Mouse (Mus musculus): ENCODE data around the gene Hexim2. TPM values are rescaled to one million over a fixed set of nuclear protein-coding genes. Genes with fewer than 3 reads are reported as not detected.

The Hexim2 gene
- polyA plus RNA-seq (2014; fragmentation: Nextera tagmentation; extraction: Ambion mirVana) = 5.0 and 6.3 TPM in 2 replicates

DNA sequence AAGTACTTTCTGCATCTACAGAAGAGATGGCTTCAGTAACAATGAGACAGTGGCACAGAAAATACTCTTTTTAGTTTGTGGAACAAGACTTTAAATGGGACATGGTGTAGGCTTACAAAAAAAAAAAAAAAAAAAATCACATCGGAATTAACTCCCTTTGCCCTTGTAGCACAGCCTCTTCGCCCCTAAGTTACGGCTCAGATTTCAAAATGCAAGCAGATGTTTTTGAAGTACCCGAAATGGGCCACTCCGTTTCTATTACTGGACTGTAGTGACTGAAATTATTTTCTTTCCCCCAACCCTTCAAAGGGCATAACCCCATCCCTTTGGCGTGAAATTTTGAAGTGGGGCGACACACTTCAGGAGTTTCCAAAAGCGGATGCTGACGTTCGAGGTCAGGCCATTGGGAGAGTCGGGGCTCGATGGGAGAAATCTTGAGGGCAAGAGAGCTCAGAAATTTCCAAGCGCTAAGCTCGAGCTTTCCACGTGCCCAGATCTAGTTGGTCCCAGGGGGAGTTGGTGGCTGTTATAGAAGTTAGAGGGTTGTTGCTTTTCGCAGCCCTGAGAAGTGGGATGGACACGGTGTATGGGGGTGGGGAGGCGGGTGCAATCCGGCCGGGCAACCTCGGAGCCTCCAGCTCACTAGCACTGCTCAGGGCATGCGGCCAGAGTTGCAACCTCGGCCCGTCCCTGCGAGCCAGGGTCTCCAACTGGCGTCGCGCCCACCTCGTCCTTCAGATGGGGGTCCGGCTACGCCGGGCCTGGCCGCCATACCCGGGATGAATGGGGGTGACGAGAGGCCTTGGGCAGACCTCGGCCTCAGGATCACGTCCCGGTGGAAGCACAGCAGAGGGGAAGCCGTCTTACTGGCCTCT is at the start of gene Hexim2:
Gene Hexim2 (plus strand): TSS at position 729 of the 875 bp plus-strand sequence.
- H3K9ac ChIP-seq (ENCODE audit: low read length) = peak within 1 kb of the TSS; percentile 100
- H3K27me3 ChIP-seq (ENCODE audit: control insufficient read depth, insufficient read depth, low read length) = no peaks in the 10 kb centered on the region
- peak within 1 kb of the TSS; percentile 83 for H3K4me2 ChIP-seq
- under 1% methylated on average over 39 of the region's 39 CpGs for WGBS
- peak within 1 kb of the TSS; percentile 91 for H3K27ac ChIP-seq (ENCODE audit: low read depth, low read length)
- DNase-seq (ENCODE audit: low spot score, missing footprints) (peak; percentile 97), ATAC-seq (ENCODE audit: low FRiP score) (peak; percentile 68)
- H3K9me3 ChIP-seq (ENCODE audit: control insufficient read depth, low read length) = no peaks in the 10 kb centered on the region
- no peaks in the 10 kb centered on the region for H3K36me3 ChIP-seq (ENCODE audit: control insufficient read depth, insufficient read depth, low read length)
- peak within 1 kb of the TSS; percentile 97 for H3K4me3 ChIP-seq (ENCODE audit: low read depth, low read length)
- H3K4me1 ChIP-seq (ENCODE audit: control insufficient read depth, insufficient read depth, low read length) = peaks cover 20% of the 10 kb centered on the region

DNA sequence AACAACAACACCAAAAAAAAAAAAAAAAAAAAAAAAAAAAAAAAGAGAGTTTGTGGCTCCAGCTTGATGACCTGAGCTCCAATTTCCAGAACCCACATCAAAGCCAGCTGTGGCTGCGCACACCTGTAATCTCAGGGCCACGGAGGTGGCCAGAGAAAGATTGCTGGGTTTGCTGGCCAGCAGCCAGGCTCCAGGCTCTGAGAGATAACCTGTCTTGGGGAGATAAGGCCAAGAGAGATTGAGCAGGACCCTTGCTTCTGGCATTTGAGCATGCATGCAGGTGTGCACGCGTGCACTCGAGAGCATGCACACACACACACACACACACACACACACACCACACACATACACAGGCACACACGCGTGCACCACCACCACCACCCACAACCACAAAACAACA is 38.9 kb upstream of the Hexim2 start:
- H3K36me3 ChIP-seq (ENCODE audit: control insufficient read depth, insufficient read depth, low read length) = no peaks in the 10 kb centered on the region
- 96% methylated on average over 7 of the region's 7 CpGs for WGBS
- H3K27ac ChIP-seq (ENCODE audit: low read depth, low read length) = no peak overlapping the region
- DNase-seq (ENCODE audit: low spot score, missing footprints) (no peak), ATAC-seq (ENCODE audit: low FRiP score) (no peak)
- H3K27me3 ChIP-seq (ENCODE audit: control insufficient read depth, insufficient read depth, low read length) = no peaks in the 10 kb centered on the region
- peaks cover 7% of the 10 kb centered on the region for H3K4me1 ChIP-seq (ENCODE audit: control insufficient read depth, insufficient read depth, low read length)
- no peak overlapping the region for H3K4me3 ChIP-seq (ENCODE audit: low read depth, low read length)
- no peak overlapping the region for H3K9ac ChIP-seq (ENCODE audit: low read length)
- no peak overlapping the region for H3K4me2 ChIP-seq
- H3K9me3 ChIP-seq (ENCODE audit: control insufficient read depth, low read length) = no peaks in the 10 kb centered on the region

DNA sequence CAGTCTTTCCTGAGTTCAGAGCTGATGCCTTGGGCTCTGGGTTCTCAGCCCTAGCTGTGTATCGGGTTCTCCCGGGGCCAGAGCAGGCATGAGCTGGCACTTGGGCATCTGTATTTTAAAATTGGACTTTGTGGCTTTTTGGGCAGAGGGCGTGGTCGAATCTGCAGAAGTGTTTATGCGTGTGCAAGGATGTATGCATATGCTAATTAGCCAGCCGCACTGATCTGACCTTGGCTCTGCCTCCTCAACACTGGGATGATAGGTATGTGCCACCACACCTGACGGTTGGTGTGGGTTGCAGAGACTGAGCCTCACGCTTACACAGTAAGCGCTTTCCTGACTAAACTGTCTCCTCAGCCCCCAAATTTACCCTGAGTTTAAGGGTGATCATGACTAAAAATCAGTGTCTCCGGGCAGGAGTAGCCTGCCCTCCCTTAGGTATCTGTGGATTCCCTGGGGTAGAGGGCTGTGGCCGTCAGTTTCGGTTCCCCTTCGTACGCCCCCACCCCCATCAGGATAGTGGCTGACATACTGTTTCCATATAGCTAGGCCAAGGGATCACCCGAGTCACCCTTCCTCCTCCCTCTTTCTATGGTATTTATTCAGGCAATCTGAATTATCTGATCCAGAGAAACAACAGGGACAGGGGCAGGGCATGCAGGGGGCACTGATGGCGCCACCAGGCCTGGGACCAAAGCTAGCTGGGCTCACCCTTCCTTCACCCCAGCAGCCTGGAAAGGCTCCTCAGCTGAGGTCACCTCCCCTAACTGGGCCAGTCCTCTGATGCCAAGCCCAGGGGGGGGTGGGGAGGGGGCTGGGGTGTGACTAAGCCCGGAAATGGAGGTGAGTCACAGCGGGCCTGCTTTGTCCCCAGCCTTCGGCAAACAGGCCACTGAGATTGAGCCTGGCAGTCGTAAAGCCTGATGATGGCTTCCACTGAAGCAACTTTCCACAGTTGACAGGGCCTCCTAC is 38.1 kb upstream of the Hexim2 start:
- H3K27me3 ChIP-seq (ENCODE audit: control insufficient read depth, insufficient read depth, low read length) = peaks cover 2% of the 10 kb centered on the region
- ATAC-seq (ENCODE audit: low FRiP score) = no peak
- 75% methylated on average over 20 of the region's 20 CpGs for WGBS
- no peak for DNase-seq (ENCODE audit: low spot score, missing footprints)
- H3K36me3 ChIP-seq (ENCODE audit: control insufficient read depth, insufficient read depth, low read length) = no peaks in the 10 kb centered on the region
- no peak overlapping the region for H3K4me2 ChIP-seq
- no peaks in the 10 kb centered on the region for H3K9me3 ChIP-seq (ENCODE audit: control insufficient read depth, low read length)
- no peak overlapping the region for H3K9ac ChIP-seq (ENCODE audit: low read length)
- no peak overlapping the region for H3K4me3 ChIP-seq (ENCODE audit: low read depth, low read length)
- H3K27ac ChIP-seq (ENCODE audit: low read depth, low read length) = no peak overlapping the region
- peaks cover 7% of the 10 kb centered on the region for H3K4me1 ChIP-seq (ENCODE audit: control insufficient read depth, insufficient read depth, low read length)

DNA sequence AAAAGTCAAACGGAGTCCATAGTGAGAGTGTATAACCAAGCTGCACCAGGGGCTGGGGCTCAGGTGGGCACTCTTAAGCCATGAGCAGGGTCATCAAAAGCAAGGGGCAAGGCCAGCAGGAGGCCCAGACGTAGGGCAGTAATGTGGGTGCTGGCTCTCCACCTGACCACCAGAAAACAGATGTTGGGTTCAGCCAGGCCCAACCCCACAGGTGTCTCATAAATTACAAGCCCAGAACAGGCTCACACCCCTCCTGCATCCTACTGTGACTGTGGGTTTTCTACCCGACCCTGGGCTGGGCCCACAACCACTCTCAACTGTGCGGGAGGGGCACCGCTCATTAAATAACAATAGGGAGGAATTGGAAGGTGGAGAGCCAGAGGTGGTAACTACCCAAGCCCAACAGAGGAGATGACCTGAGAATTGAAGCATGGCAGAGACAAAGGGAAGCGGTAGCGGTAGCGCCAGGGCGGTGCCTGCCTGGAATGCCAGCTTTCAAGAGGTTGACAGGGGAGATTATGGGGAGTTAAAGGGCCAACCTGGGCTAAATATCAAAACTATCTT is 37.0 kb upstream of the Hexim2 start:
- H3K4me1 ChIP-seq (ENCODE audit: control insufficient read depth, insufficient read depth, low read length) = peaks cover 7% of the 10 kb centered on the region

DNA sequence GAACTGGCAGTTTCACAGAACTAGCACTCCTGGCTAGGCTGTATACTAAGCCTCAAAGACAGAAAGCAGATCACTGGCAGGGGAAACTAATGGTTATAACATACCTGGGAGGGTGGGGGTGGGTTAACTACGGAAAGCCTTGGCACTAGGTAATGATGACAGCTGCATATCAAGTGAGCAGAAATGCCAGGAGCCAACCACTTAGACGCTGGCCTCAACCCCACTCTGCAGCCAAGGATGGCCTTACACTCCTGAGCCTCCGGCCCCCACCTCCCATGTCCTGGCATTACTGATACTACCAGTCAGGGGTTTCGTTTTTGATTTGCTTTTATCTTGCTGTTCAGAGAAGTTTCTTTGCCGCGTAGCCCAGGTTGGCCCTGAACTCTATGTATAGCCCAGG is 36.4 kb upstream of the Hexim2 start:
- DNase-seq (ENCODE audit: low spot score, missing footprints) (no peak), ATAC-seq (ENCODE audit: low FRiP score) (no peak)
- Histone ChIP-seq H3K9me3 (ENCODE audit: control insufficient read depth, low read length) (no peaks in the 10 kb centered on the region), H3K4me3 (ENCODE audit: low read depth, low read length) (no peak overlapping the region), H3K9ac (ENCODE audit: low read length) (no peak overlapping the region), H3K27me3 (ENCODE audit: control insufficient read depth, insufficient read depth, low read length) (peaks cover 17% of the 10 kb centered on the region), H3K4me1 (ENCODE audit: control insufficient read depth, insufficient read depth, low read length) (peaks cover 7% of the 10 kb centered on the region), H3K27ac (ENCODE audit: low read depth, low read length) (no peak overlapping the region), H3K4me2 (no peak overlapping the region), H3K36me3 (ENCODE audit: control insufficient read depth, insufficient read depth, low read length) (no peaks in the 10 kb centered on the region)
- 90% methylated on average over 6 of the region's 6 CpGs for WGBS

More for the DNA sequence above, 37.0 kb upstream of the Hexim2 start:
- ATAC-seq (ENCODE audit: low FRiP score) (no peak), DNase-seq (ENCODE audit: low spot score, missing footprints) (no peak)
- Histone ChIP-seq H3K9ac (ENCODE audit: low read length) (no peak overlapping the region), H3K27ac (ENCODE audit: low read depth, low read length) (no peak overlapping the region), H3K9me3 (ENCODE audit: control insufficient read depth, low read length) (no peaks in the 10 kb centered on the region), H3K4me3 (ENCODE audit: low read depth, low read length) (no peak overlapping the region), H3K36me3 (ENCODE audit: control insufficient read depth, insufficient read depth, low read length) (no peaks in the 10 kb centered on the region), H3K27me3 (ENCODE audit: control insufficient read depth, insufficient read depth, low read length) (peaks cover 11% of the 10 kb centered on the region), H3K4me2 (no peak overlapping the region)
- 53% methylated on average over 9 of the region's 9 CpGs for whole genome bisulfite sequencing

DNA sequence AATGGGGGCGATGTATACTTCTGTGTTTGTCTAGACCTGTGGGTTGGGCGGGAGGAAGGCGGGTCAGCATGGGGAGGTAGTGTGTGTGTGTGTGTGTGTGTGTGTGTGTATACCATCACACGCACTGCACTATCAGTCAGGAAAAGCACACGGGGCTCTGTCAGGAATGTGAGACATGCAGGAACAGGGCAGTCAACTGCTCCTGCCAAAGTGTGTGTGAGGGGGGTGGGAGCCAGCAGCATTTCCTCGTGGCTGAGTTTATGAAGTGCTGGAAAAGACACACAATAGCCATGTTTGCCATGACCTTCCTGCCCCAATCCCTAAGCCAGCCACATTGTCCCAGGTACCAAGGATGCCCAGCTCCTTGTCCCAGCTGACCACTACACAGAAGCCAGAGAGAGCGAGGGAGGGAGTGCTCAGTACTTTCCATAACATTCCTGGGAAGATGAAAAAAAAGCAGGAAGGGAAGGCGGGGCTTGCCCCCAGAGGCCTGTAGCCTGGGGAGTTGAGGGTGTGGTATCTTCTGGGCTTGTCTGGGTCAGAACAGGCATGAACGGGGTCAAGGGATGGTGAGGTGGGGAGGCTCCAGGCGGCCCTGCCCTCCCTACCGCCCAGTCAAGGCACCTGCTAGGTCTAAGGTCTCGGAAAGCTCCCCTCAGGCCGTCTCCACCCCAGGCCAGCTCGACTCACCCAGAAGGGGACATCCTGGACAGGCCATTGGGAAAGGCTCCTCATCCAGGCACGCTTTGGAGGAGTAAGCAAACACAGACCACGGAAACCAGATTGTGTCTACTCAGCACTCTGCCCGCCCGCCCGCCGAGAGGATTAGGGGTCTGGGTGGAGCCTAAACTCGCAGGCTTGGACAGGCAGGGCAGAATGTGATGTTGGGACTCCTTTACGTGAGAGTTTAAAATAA is 35.0 kb upstream of the Hexim2 start:
- 0 out of 2 replicates have a peak overlapping the region, but pooled peaks have one; percentile 9 for H3K9ac ChIP-seq (ENCODE audit: low read length)
- no peaks in the 10 kb centered on the region for H3K9me3 ChIP-seq (ENCODE audit: control insufficient read depth, low read length)
- ATAC-seq (ENCODE audit: low FRiP score) = no peak
- H3K4me3 ChIP-seq (ENCODE audit: low read depth, low read length) = no peak overlapping the region
- H3K36me3 ChIP-seq (ENCODE audit: control insufficient read depth, insufficient read depth, low read length) = no peaks in the 10 kb centered on the region
- peak overlapping the region; percentile 25; the same call in 1 of the 2 replicates for H3K4me2 ChIP-seq
- H3K27ac ChIP-seq (ENCODE audit: low read depth, low read length) = no peak overlapping the region
- H3K27me3 ChIP-seq (ENCODE audit: control insufficient read depth, insufficient read depth, low read length) = peaks cover 31% of the 10 kb centered on the region
- peaks cover 16% of the 10 kb centered on the region for H3K4me1 ChIP-seq (ENCODE audit: control insufficient read depth, insufficient read depth, low read length)
- DNase-seq (ENCODE audit: low spot score, missing footprints) = peak; percentile 91
- 19% methylated on average over 22 of the region's 22 CpGs for WGBS

DNA sequence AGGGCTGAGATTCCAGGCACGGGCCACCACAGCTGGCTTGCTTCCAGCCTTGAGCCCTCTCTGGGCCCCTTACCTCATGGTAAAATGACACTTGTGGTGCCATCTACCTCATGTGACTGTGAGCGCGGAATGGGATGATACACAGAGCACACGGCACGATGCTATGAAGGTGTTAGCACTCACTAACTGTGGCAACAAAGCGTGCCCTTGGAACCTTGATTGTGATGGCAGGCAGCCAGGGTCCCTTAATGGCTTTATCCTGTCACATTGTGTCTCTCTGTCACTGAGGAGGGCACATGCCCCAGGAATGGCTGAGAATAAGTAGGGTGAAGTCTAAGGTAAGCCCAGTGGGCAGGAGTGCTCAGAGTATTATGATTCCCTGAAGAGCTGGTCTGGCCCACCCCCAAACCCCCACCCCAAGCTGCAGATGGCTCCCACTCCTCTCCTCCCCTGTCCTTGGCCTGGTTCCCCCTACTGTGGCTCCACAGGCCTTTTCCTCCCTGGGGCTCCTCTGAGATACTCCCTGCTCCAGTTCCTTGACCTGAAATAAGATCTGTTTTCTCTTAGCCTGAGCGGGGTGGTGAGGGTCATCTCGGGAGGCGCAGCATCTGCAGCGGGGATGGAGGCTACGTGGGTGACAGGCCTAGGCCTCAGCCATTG is 33.6 kb upstream of the Hexim2 start:
- peaks cover 32% of the 10 kb centered on the region for H3K27me3 ChIP-seq (ENCODE audit: control insufficient read depth, insufficient read depth, low read length)
- WGBS = 70% methylated on average over 11 of the region's 11 CpGs
- no peaks in the 10 kb centered on the region for H3K9me3 ChIP-seq (ENCODE audit: control insufficient read depth, low read length)
- DNase-seq (ENCODE audit: low spot score, missing footprints) (no peak), ATAC-seq (ENCODE audit: low FRiP score) (no peak)
- no peak overlapping the region for H3K4me3 ChIP-seq (ENCODE audit: low read depth, low read length)
- no peaks in the 10 kb centered on the region for H3K36me3 ChIP-seq (ENCODE audit: control insufficient read depth, insufficient read depth, low read length)
- no peak overlapping the region for H3K27ac ChIP-seq (ENCODE audit: low read depth, low read length)
- H3K9ac ChIP-seq (ENCODE audit: low read length) = peak overlapping the region; percentile 9; the same call in 1 of the 2 replicates
- H3K4me2 ChIP-seq = no peak overlapping the region
- H3K4me1 ChIP-seq (ENCODE audit: control insufficient read depth, insufficient read depth, low read length) = peaks cover 20% of the 10 kb centered on the region
